Mouse (Mus musculus) thymus, postnatal 10 days (tissue): ENCODE data around the gene Clec2d.
"Not testable (repeated sequence)": the region's sequence is repeated elsewhere in the genome, so short reads cannot be mapped to it uniquely, and the experiment has no call there.

ENCODE experiments used
- DNase-seq, 2 experiments: peaks; one replicate each; pipeline ENCODE4 v3.0.0; 2021; ENCODE audit warnings: low spot score in 2 of 2

Clec2d gene

DNA sequence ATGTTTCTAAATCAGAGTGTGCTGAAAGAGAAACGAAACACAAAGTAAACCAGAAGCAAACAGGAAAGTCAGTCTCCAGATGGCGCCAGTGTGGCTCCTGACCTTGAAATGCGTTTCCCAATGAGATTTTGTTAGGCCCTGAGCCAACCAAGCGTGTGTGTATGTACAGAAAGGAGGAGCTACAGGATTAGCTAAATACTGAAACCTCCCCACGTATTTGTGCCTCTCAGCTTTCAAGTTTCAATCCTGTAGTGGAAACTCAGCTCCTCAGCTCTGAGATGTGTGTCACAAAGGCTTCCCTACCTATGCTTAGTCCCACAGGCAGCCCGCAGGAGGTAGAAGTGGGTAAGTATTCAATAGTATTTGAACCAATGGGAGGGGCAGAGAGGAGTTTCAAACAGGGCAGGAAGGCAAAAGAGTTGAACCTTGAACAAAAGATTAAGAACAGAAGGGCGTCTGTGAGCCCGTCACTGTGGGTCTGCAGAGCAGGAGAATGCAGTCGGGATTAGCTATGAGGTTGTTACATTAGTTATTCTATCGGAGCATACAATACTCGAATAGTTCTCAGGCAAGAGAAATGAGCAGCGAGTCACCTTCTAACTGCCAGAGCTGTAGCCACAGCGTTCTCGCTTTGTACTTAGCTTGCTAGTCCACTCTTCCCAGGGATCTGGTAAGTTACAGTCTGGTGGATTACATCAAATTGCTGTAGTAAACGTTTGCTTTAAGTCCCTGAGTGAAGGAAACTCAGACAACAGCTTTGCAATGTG lies at the start of gene Clec2d:
Clec2d (plus strand) TSS at position 213 of the 767 bp plus-strand sequence.
- DNase-seq, result peak; percentile 68 to 71

- no peak for DNase-seq
These were observed 47.6 kb upstream of the Clec2d start for GRCm38 (mm10) chr6:129132604-129133341.

GRCm38 (mm10) chr6:129146812-129147211 lies 33.6 kb upstream of the Clec2d start:
- no peak for DNase-seq

GRCm38 (mm10) chr6:129160103-129160502 lies 20.3 kb upstream of the Clec2d start:
- no peak for DNase-seq

DNA sequence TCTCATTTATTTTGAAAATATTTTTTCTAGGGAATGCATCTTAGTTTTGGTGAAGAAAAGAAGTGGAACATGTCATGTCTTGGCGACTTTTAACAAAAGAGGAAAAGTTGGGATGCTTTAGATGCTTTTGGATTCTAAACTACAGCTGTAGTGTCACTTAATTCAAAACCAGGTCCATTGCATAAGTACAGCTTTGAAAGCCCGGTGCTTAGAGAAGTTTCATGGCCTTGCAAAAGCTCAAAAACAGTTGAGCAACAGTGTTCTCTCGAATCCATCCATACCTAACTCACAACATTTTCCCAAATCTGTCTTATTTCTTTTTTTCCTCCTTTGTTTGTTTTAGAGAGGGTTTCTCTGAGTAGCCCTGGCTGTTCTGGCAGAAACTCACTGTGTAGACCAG lies 19.3 kb upstream of the Clec2d start:
- no peak for DNase-seq

DNA sequence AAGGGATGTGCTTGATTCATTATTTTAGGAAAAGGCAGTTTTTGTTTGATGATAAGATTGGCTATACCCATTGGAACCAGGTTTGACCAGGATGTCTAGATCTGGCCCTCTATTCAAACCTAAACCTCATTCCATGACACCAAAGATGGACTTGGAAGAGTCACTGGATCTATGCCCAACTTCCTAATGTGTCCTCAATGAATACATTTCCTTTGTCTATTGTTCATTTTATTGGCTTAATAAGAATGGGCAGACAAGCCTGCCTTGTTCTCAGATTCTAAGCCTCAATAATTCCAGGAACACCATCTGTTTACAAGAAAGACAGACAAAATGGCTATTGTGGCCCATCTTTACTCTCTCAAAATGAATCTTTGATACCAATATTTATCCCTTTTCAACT lies 18.5 kb upstream of the Clec2d start:
- DNase-seq, result no peak

- no peak for DNase-seq
These were observed 17.7 kb upstream of the Clec2d start for GRCm38 (mm10) chr6:129162587-129163159.

- DNase-seq, result no peak
These were observed 16.8 kb upstream of the Clec2d start for GRCm38 (mm10) chr6:129163606-129164005.

- DNase-seq, result no peak
These were observed 9.5 kb upstream of the Clec2d start for GRCm38 (mm10) chr6:129170925-129171324.

- no peak for DNase-seq
These were observed 8.7 kb upstream of the Clec2d start for GRCm38 (mm10) chr6:129171675-129172074.

DNA sequence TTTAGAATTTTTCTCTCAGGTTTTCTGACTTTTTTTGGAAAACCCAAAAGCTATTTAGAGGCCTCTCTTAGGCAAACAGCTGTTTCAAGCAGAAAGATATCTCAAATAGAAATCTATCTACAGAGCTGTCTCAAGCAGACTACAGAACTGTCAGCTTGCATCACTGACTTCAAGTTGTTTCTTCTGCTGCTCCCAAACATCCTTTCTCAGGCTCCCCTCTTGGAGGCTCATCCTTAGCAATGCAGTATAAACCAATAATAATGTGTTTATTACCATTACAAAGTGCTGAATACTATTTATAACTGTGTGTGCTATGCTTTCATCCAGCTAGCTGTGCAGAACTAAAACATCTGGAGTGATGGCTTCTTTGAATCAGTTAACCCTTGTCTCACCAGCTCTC lies 5.6 kb upstream of the Clec2d start:
- peak in 1 of 2 experiments; percentile 1 for DNase-seq

- peak in 1 of 2 experiments; percentile 0 for DNase-seq
These were observed 4.8 kb upstream of the Clec2d start for GRCm38 (mm10) chr6:129175612-129176011.

- no peak for DNase-seq
These were observed 3.8 kb upstream of the Clec2d start for GRCm38 (mm10) chr6:129176621-129177020.

DNA sequence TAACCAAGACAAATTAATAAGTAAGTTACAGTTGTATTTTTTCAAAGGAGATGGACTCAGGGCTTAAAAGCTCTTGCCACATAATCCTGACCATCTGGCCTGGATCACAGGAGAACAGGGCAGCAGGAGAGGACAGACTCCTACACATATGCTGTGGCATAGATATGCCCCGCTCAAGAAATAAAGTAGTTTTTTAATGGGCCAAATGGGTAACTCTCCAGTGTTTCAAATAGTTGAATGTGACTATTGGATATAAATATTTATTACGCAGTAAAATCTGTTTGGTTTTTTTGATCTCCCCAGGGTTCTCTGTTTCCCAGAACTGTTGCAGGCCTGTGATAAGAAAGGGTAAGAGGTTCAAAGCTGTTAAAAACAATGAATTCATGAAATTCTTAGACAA lies 1.1 kb upstream of the Clec2d start:
- no peak for DNase-seq

DNA sequence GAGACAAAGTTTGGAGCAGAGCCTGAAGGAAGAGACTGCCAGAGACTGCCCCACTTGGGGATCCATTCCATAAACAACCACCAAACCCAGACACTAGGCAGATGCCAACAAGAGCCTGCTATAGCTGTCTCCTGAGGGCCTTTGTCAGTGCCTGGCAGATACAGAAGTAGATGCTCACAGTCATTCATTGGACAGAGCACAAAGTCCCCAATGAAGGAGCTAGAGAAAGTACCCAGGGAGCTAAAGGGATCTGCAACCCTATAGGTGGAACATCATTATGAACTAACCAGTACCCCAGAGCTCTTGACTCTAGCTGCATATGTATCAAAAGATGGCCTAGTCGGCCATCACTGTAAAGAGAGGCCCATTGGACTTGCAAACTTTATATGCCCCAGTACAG lies 584 bp upstream of the Clec2d start:
- DNase-seq, result not testable (repeated sequence)

DNA sequence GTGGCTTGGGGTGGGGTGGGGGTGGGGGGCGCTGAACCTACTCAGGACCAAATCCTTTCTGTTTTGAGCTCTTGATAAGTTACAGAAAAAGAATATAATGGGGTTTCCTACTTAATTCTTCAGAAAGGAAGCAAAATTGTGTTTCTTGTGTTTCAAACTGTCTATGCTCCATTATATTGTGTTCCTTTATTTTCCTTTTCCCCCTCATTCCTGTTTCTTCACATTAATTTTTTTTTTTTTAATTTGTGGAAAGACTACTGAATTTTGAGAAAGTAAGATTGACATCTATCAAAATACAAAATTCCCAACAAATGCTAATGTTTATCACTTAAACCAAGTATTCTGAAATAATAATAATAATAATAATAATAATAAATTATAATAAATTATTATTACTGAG lies 834 bp downstream of the Clec2d start:
- DNase-seq, result no peak

DNA sequence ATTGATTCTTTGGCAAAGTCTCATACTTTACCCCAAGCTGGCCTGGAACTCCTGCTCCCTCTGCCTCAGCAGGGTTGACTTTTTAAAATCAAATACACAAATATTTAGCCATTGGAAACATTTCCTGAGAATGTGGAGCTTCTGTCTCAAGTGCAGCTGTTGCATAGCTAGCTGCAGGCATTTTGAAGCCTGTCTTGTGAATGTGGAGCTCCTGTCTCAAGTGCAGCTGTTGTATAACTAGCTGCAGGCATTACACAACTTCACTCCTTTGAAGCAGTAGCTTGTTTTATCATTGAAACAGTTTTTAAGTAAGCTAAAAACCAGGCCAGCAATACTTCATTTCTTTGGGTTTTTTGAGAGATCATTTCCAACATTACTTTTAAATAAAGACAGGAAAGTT lies 1.3 kb downstream of the Clec2d start:
- peak; percentile 36 to 55 for DNase-seq

GRCm38 (mm10) chr6:129182518-129182917 lies 2.1 kb downstream of the Clec2d start:
- no peak for DNase-seq

- not testable (repeated sequence) for DNase-seq
These were observed 3.6 kb downstream of the Clec2d start for GRCm38 (mm10) chr6:129184001-129184400.

DNA sequence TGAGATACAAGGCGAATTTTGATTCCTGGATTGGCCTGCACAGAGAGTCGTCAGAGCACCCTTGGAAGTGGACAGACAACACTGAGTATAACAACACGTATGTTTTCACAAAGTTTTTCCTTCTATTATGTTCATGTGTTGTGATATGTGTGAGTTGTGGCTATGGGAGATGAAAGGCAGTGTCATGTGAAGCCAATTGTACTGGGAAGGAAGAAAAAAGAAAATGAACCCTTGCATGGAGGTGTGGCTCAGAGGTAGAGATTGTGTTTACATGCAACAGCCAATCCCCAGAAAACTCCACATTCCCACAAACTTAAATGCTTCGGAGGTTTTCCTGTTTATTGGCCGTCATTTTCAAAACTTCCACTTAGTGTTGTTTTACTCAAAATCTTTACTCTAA lies 4.4 kb downstream of the Clec2d start:
- no peak for DNase-seq

- DNase-seq, result no peak
These were observed 5.6 kb downstream of the Clec2d start for GRCm38 (mm10) chr6:129186022-129186421.

GRCm38 (mm10) chr6:129186457-129187199 lies 6.2 kb downstream of the Clec2d start:
- no peak for DNase-seq
